Mouse (Mus musculus): ENCODE measurements around the gene Fhl2. TPM values are rescaled to one million over a fixed set of nuclear protein-coding genes. Genes with fewer than 3 reads are reported as not detected.

The Fhl2 gene
- polyA plus RNA-seq, 1 experiment from 2014 or later = 3.5 TPM

GRCm38 (mm10) chr1:43168026-43168425 is 28.8 kb downstream of the Fhl2 start:
- Histone ChIP-seq H3K27ac (replicated peaks) (no peak overlapping the region), H3K27me3 (peaks cover 24% of the 10 kb centered on the region), H3K4me1 (replicated peaks) (no peaks in the 10 kb centered on the region), H3K9me3 (replicated peaks) (no peaks in the 10 kb centered on the region), H3K36me3 (replicated peaks) (no peaks in the 10 kb centered on the region), H3K4me2 (no peak overlapping the region), H3K9ac (no peak overlapping the region), H3K4me3 (replicated peaks) (no peak overlapping the region)
- no peak for ATAC-seq (ENCODE audit: insufficient read depth)
- WGBS (ENCODE audit: insufficient replicate concordance) = 40% methylated on average over 5 of the region's 5 CpGs

- no peak overlapping the region for H3K27ac ChIP-seq (replicated peaks)
- peaks cover 35% of the 10 kb centered on the region for H3K27me3 ChIP-seq
- H3K9ac ChIP-seq = no peak overlapping the region
- H3K36me3 ChIP-seq (replicated peaks) = no peaks in the 10 kb centered on the region
- ATAC-seq (ENCODE audit: insufficient read depth) = no peak
- 69% methylated on average over 5 of the region's 5 CpGs for WGBS (ENCODE audit: insufficient replicate concordance)
- no peak overlapping the region for H3K4me3 ChIP-seq (replicated peaks)
- H3K4me1 ChIP-seq (replicated peaks) = no peaks in the 10 kb centered on the region
- no peaks in the 10 kb centered on the region for H3K9me3 ChIP-seq (replicated peaks)
- no peak overlapping the region for H3K4me2 ChIP-seq
Observed at GRCm38 (mm10) chr1:43164582-43164981, 32.2 kb downstream of the Fhl2 start.

GRCm38 (mm10) chr1:43163467-43164418 is 33.0 kb downstream of the Fhl2 start:
- 4% methylated on average over 61 of the region's 61 CpGs for WGBS (ENCODE audit: insufficient replicate concordance)
- no peaks in the 10 kb centered on the region for H3K9me3 ChIP-seq (replicated peaks)
- no peaks in the 10 kb centered on the region for H3K36me3 ChIP-seq (replicated peaks)
- H3K4me1 ChIP-seq (replicated peaks) = no peaks in the 10 kb centered on the region
- H3K4me3 ChIP-seq (replicated peaks) = peak overlapping the region; percentile 48
- 0 out of 2 replicates have a peak overlapping the region, but pooled peaks have one; percentile 15 for H3K9ac ChIP-seq
- peak; percentile 47; the same call in 1 of the 2 replicates for ATAC-seq (ENCODE audit: insufficient read depth)
- H3K4me2 ChIP-seq = peak overlapping the region; percentile 67
- peaks cover 35% of the 10 kb centered on the region for H3K27me3 ChIP-seq
- H3K27ac ChIP-seq (replicated peaks) = no peak overlapping the region

- Histone ChIP-seq H3K4me2 (peak overlapping the region; percentile 67), H3K36me3 (replicated peaks) (no peaks in the 10 kb centered on the region), H3K27me3 (peaks cover 35% of the 10 kb centered on the region), H3K9ac (no peak overlapping the region), H3K9me3 (replicated peaks) (no peaks in the 10 kb centered on the region), H3K4me3 (replicated peaks) (peak overlapping the region; percentile 48), H3K4me1 (replicated peaks) (no peaks in the 10 kb centered on the region), H3K27ac (replicated peaks) (no peak overlapping the region)
- WGBS (ENCODE audit: insufficient replicate concordance) = 3% methylated on average over 6 of the region's 6 CpGs
- no peak for ATAC-seq (ENCODE audit: insufficient read depth)
Observed at GRCm38 (mm10) chr1:43163084-43163466, 33.7 kb downstream of the Fhl2 start.

- 67% methylated on average over 3 of the region's 3 CpGs for WGBS (ENCODE audit: insufficient replicate concordance)
- no peaks in the 10 kb centered on the region for H3K36me3 ChIP-seq (replicated peaks)
- H3K9ac ChIP-seq = no peak overlapping the region
- H3K4me1 ChIP-seq (replicated peaks) = no peaks in the 10 kb centered on the region
- H3K27me3 ChIP-seq = peaks cover 35% of the 10 kb centered on the region
- no peak for ATAC-seq (ENCODE audit: insufficient read depth)
- no peak overlapping the region for H3K4me2 ChIP-seq
- no peaks in the 10 kb centered on the region for H3K9me3 ChIP-seq (replicated peaks)
- no peak overlapping the region for H3K4me3 ChIP-seq (replicated peaks)
- H3K27ac ChIP-seq (replicated peaks) = no peak overlapping the region
Observed at GRCm38 (mm10) chr1:43162394-43162793, 34.4 kb downstream of the Fhl2 start.

- H3K4me3 ChIP-seq (replicated peaks) = no peak overlapping the region
- H3K9ac ChIP-seq = no peak overlapping the region
- no peak overlapping the region for H3K4me2 ChIP-seq
- peaks cover 25% of the 10 kb centered on the region for H3K27me3 ChIP-seq
- ATAC-seq (ENCODE audit: insufficient read depth) = no peak
- no peaks in the 10 kb centered on the region for H3K36me3 ChIP-seq (replicated peaks)
- H3K27ac ChIP-seq (replicated peaks) = no peak overlapping the region
- WGBS (ENCODE audit: insufficient replicate concordance) = 35% methylated on average over 4 of the region's 4 CpGs
- H3K4me1 ChIP-seq (replicated peaks) = no peaks in the 10 kb centered on the region
- no peaks in the 10 kb centered on the region for H3K9me3 ChIP-seq (replicated peaks)
Observed at GRCm38 (mm10) chr1:43159429-43159828, 37.4 kb downstream of the Fhl2 start.

- no peak for ATAC-seq (ENCODE audit: insufficient read depth)
- 62% methylated on average over 2 of the region's 2 CpGs for WGBS (ENCODE audit: insufficient replicate concordance)
Observed at GRCm38 (mm10) chr1:43157907-43158306, 38.9 kb downstream of the Fhl2 start.

GRCm38 (mm10) chr1:43154491-43154890 is 42.3 kb downstream of the Fhl2 start:
- no peaks in the 10 kb centered on the region for H3K4me1 ChIP-seq (replicated peaks)
- WGBS (ENCODE audit: insufficient replicate concordance) = 34% methylated on average over 2 of the region's 2 CpGs
- no peak overlapping the region for H3K4me2 ChIP-seq
- no peak overlapping the region for H3K27ac ChIP-seq (replicated peaks)
- no peaks in the 10 kb centered on the region for H3K36me3 ChIP-seq (replicated peaks)
- no peak overlapping the region for H3K9ac ChIP-seq
- H3K9me3 ChIP-seq (replicated peaks) = no peaks in the 10 kb centered on the region
- no peaks in the 10 kb centered on the region for H3K27me3 ChIP-seq
- ATAC-seq (ENCODE audit: insufficient read depth) = no peak
- no peak overlapping the region for H3K4me3 ChIP-seq (replicated peaks)

More at GRCm38 (mm10) chr1:43157907-43158306, 38.9 kb downstream of the Fhl2 start:
- Histone ChIP-seq H3K27ac (replicated peaks) (no peak overlapping the region), H3K27me3 (peaks cover 9% of the 10 kb centered on the region; the same call in 1 of the 2 replicates), H3K36me3 (replicated peaks) (no peaks in the 10 kb centered on the region), H3K4me1 (replicated peaks) (no peaks in the 10 kb centered on the region), H3K9ac (no peak overlapping the region), H3K9me3 (replicated peaks) (no peaks in the 10 kb centered on the region), H3K4me3 (replicated peaks) (no peak overlapping the region), H3K4me2 (no peak overlapping the region)

- Histone ChIP-seq H3K27ac (replicated peaks) (no peak overlapping the region), H3K36me3 (replicated peaks) (no peaks in the 10 kb centered on the region), H3K9me3 (replicated peaks) (no peaks in the 10 kb centered on the region), H3K4me1 (replicated peaks) (no peaks in the 10 kb centered on the region), H3K27me3 (no peaks in the 10 kb centered on the region), H3K4me3 (replicated peaks) (no peak overlapping the region), H3K4me2 (no peak overlapping the region), H3K9ac (no peak overlapping the region)
- no peak for ATAC-seq (ENCODE audit: insufficient read depth)
- WGBS (ENCODE audit: insufficient replicate concordance) = 54% methylated on average over 5 of the region's 5 CpGs
Observed at GRCm38 (mm10) chr1:43153538-43153937, 43.2 kb downstream of the Fhl2 start.

- no peak for ATAC-seq (ENCODE audit: insufficient read depth)
- H3K27ac ChIP-seq (replicated peaks) = no peak overlapping the region
- H3K4me2 ChIP-seq = no peak overlapping the region
- no peaks in the 10 kb centered on the region for H3K27me3 ChIP-seq
- H3K36me3 ChIP-seq (replicated peaks) = no peaks in the 10 kb centered on the region
- H3K4me1 ChIP-seq (replicated peaks) = no peaks in the 10 kb centered on the region
- no peak overlapping the region for H3K9ac ChIP-seq
- WGBS (ENCODE audit: insufficient replicate concordance) = 40% methylated on average over 4 of the region's 4 CpGs
- no peak overlapping the region for H3K4me3 ChIP-seq (replicated peaks)
- H3K9me3 ChIP-seq (replicated peaks) = no peaks in the 10 kb centered on the region
Observed at GRCm38 (mm10) chr1:43152626-43153025, 44.2 kb downstream of the Fhl2 start.

GRCm38 (mm10) chr1:43150225-43150624 is 46.6 kb downstream of the Fhl2 start:
- no peak overlapping the region for H3K4me3 ChIP-seq (replicated peaks)
- no peaks in the 10 kb centered on the region for H3K27me3 ChIP-seq
- no peaks in the 10 kb centered on the region for H3K36me3 ChIP-seq (replicated peaks)
- no peak overlapping the region for H3K4me2 ChIP-seq
- no peak overlapping the region for H3K27ac ChIP-seq (replicated peaks)
- no peak overlapping the region for H3K9ac ChIP-seq
- ATAC-seq (ENCODE audit: insufficient read depth) = no peak
- no peaks in the 10 kb centered on the region for H3K9me3 ChIP-seq (replicated peaks)
- 55% methylated on average over 3 of the region's 3 CpGs for whole genome bisulfite sequencing (ENCODE audit: insufficient replicate concordance)
- no peaks in the 10 kb centered on the region for H3K4me1 ChIP-seq (replicated peaks)

Measured in liver, embryonic 15.5 days (tissue).